Mouse (Mus musculus) ES-E14 (cell line): ENCODE measurements around the gene Dlec1. TPM values are rescaled to one million over a fixed set of nuclear protein-coding genes. Genes with fewer than 3 reads are reported as not detected.

Experiments
- DNase-seq: peaks from one replicate; pipeline ENCODE4 v3.0.0-alpha.2; 2013; ENCODE audit warnings: low read depth, low spot score
- H3K27ac ChIP-seq: 2 replicates; pipeline ENCODE4 v1.5.1; 2012; ENCODE audit warnings: low read depth, mild to moderate bottlenecking, low read length, moderate library complexity, mixed read lengths; ENCODE audit not compliant: poor library complexity, insufficient read depth, severe bottlenecking
- H3K36me3 ChIP-seq: 2 replicates; pipeline ENCODE4 v1.6.1; 2012; ENCODE audit warnings: mild to moderate bottlenecking, low read length, moderate library complexity, mixed read lengths; ENCODE audit not compliant: control insufficient read depth, poor library complexity, insufficient read depth, severe bottlenecking
- H3K4me1 ChIP-seq, 2 experiments: fragments of 150-350 bp in 1 of 2; sonication (generic) in 1 of 2; 2 replicates each; pipeline ENCODE4 v1.6.1; 2012; ENCODE audit warnings: low read length in 2 of 2, mild to moderate bottlenecking in 1 of 2, mixed read lengths in 1 of 2; ENCODE audit not compliant: control insufficient read depth in 2 of 2, insufficient read depth in 2 of 2, poor library complexity in 1 of 2
- H3K4me3 ChIP-seq, 2 experiments: fragments of 150-350 bp in 1 of 2; sonication (generic) in 1 of 2; 2 replicates each; pipeline ENCODE4 v1.5.1; 2012; ENCODE audit warnings: low read length in 2 of 2, low read depth in 1 of 2, mild to moderate bottlenecking in 1 of 2, mixed read lengths in 1 of 2; ENCODE audit not compliant: insufficient read depth in 1 of 2, poor library complexity in 1 of 2, severe bottlenecking in 1 of 2
- H3K9ac ChIP-seq: 2 replicates; pipeline ENCODE4 v1.6.1; 2012; ENCODE audit warnings: low read depth, mild to moderate bottlenecking, low read length, mixed read lengths; ENCODE audit not compliant: poor library complexity, insufficient read depth, severe bottlenecking
- H3K9me3 ChIP-seq: fragments of 150-350 bp; sonication (generic); 2 replicates; pipeline ENCODE4 v1.6.1; 2012; ENCODE audit warnings: low read depth, mild to moderate bottlenecking, low read length; ENCODE audit not compliant: control insufficient read depth, insufficient read depth
- CHD2 ChIP-seq: IDR thresholded peaks from 2 replicates; pipeline ENCODE4 v1.6.1; 2014; ENCODE audit warnings: mild to moderate bottlenecking, low read depth, low read length, inconsistent platforms
- HCFC1 ChIP-seq: IDR thresholded peaks from 2 replicates; pipeline ENCODE4 v1.6.1; 2012; ENCODE audit warnings: low read length, inconsistent platforms, borderline replicate concordance; ENCODE audit not compliant: insufficient read depth
- MAFK ChIP-seq: IDR thresholded peaks from 2 replicates; pipeline ENCODE4 v1.6.1; 2014; ENCODE audit warnings: mild to moderate bottlenecking, low read depth, low read length, inconsistent platforms; ENCODE audit not compliant: insufficient read depth
- ZC3H11A ChIP-seq: IDR thresholded peaks from 2 replicates; pipeline ENCODE4 v1.6.1; 2012; ENCODE audit warnings: low read depth, mild to moderate bottlenecking, inconsistent platforms, low read length, borderline replicate concordance
- ZNF384 ChIP-seq: IDR thresholded peaks from 2 replicates; pipeline ENCODE4 v1.6.1; 2012; ENCODE audit warnings: low read depth, low read length, inconsistent platforms
- in situ Hi-C, 2 experiments: fragments of 600-800 bp; cut with MboI; formaldehyde crosslinking; loops; one replicate each; pipeline ENCODE4 v1.15.1; 2025; ENCODE audit warnings: low sequenced_read_pairs in 2 of 2, inconsistent platforms in 1 of 2; ENCODE audit not compliant: unreplicated experiment in 2 of 2
- total RNA-seq: library from RNA; depleted of rRNA; stranded (reverse); fragments of 300-350 nt; gene quantifications from 2 replicates; pipeline ENCODE4 v1.2.3, GENCODE M21; 2012

Gene Dlec1
- total RNA-seq, 1 experiment: 1.2 TPM

DNA sequence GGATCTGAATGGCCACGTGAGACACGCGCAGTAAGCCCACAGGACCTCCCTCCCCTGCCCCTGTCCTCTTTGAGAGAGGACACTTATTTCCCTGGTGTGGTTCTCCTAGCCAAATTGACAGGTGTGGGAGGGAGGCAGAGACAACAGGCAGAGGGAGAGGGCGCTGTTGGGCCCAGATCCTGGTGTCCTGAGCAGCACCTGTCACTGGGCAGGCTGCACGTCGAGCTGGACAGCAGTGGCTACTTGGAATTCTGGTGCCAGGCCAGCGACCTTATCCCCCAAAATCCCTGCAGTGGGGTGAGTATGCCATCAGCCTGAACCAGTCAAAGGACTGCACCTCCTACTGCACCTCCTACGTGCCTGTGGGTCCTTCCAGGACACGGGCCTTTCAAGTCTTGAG lies 41.1 kb downstream of the Dlec1 start:
- TF ChIP-seq HCFC1 (no peak), ZC3H11A (no peak), MAFK (no peak), ZNF384 (no peak)
- in situ Hi-C loops: no loop called here
- H3K4me1 ChIP-seq: peaks cover 0 to 2% of the 10 kb centered on the region in 2 experiments; a peak in 1 of 4 replicates
- no peak overlapping the region for H3K27ac ChIP-seq
- no peak overlapping the region for H3K9ac ChIP-seq
- H3K36me3 ChIP-seq: no peaks in the 10 kb centered on the region
- H3K4me3 ChIP-seq: no peak overlapping the region
- H3K9me3 ChIP-seq: no peaks in the 10 kb centered on the region
- DNase-seq: no peak

GRCm38 (mm10) chr9:119144696-119145095 lies 42.4 kb downstream of the Dlec1 start:
- Histone ChIP-seq H3K4me1 (peaks cover 0 to 2% of the 10 kb centered on the region in 2 experiments; a peak in 1 of 4 replicates), H3K36me3 (no peaks in the 10 kb centered on the region), H3K27ac (no peak overlapping the region), H3K4me3 (no peak overlapping the region), H3K9me3 (no peaks in the 10 kb centered on the region), H3K9ac (no peak overlapping the region)
- in situ Hi-C loops: no loop called here
- DNase-seq: no peak
- TF ChIP-seq MAFK (no peak), CHD2 (no peak), ZC3H11A (no peak), HCFC1 (no peak), ZNF384 (no peak)

DNA sequence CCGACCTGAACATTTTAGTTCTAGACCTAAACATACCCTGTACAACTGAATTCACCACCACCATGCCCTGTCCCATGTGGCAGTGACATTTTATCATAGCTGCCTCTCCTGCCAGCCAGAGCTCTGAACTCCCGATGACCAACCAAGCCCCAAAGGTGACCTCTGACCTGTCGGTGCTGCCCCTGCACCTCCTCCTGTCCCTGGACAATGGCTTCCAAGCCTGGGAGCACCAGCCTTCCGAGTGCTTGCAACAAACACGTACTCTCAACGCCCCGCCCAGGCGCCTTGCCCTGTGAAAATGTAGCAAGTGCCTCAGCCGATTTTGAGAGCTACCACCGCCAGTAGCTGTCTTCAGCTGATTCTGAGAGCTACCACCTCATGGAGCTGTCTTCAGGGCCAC lies 42.9 kb downstream of the Dlec1 start:
- Histone ChIP-seq H3K9ac (no peak overlapping the region), H3K4me1 (peaks cover 0 to 2% of the 10 kb centered on the region in 2 experiments; a peak in 1 of 4 replicates), H3K9me3 (no peaks in the 10 kb centered on the region), H3K4me3 (no peak overlapping the region), H3K27ac (no peak overlapping the region), H3K36me3 (no peaks in the 10 kb centered on the region)
- TF ChIP-seq ZC3H11A: no peak
- TF ChIP-seq ZNF384: no peak
- TF ChIP-seq MAFK: no peak
- no peak for TF ChIP-seq HCFC1
- no peak for TF ChIP-seq CHD2
- DNase-seq: no peak
- in situ Hi-C loops: no loop called here

DNA sequence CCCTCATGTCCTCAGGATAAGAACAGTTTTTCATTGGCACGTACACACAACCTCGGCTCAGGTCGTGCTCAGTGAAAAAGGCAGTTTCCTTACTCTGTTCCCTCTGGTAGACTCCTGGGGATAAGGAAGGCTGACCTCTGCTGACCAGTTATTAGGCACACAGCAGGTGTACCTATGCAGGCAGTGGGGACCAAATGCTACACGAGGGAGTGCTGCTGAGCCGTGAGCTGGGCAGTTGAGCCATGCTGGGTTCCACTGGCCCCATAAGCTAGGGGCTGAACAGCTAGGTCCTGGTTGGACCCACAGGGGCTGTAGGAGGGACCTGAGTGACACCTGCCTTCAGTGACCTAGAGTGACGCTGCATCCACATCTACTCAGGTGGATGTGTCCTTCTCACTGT lies 43.4 kb downstream of the Dlec1 start:
- H3K36me3 ChIP-seq: no peaks in the 10 kb centered on the region
- in situ Hi-C loops: no loop called here

More for the DNA sequence above, 43.4 kb downstream of the Dlec1 start:
- Histone ChIP-seq H3K9ac (no peak overlapping the region), H3K9me3 (no peaks in the 10 kb centered on the region), H3K27ac (no peak overlapping the region), H3K4me1 (peaks cover 0 to 4% of the 10 kb centered on the region in 2 experiments; a peak in 1 of 4 replicates), H3K4me3 (no peak overlapping the region)
- no peak for DNase-seq
- no peak for TF ChIP-seq HCFC1
- TF ChIP-seq ZC3H11A: no peak
- TF ChIP-seq ZNF384: no peak
- no peak for TF ChIP-seq CHD2
- TF ChIP-seq MAFK: no peak
